Mouse (Mus musculus): ENCODE data around the gene Nfix. TPM values are rescaled to one million over a fixed set of nuclear protein-coding genes. Genes with fewer than 3 reads are reported as not detected.

Gene Nfix
- total and polyA plus RNA-seq, 2 experiments from 2014 or later, result 53.7 to 62.5 TPM

DNA sequence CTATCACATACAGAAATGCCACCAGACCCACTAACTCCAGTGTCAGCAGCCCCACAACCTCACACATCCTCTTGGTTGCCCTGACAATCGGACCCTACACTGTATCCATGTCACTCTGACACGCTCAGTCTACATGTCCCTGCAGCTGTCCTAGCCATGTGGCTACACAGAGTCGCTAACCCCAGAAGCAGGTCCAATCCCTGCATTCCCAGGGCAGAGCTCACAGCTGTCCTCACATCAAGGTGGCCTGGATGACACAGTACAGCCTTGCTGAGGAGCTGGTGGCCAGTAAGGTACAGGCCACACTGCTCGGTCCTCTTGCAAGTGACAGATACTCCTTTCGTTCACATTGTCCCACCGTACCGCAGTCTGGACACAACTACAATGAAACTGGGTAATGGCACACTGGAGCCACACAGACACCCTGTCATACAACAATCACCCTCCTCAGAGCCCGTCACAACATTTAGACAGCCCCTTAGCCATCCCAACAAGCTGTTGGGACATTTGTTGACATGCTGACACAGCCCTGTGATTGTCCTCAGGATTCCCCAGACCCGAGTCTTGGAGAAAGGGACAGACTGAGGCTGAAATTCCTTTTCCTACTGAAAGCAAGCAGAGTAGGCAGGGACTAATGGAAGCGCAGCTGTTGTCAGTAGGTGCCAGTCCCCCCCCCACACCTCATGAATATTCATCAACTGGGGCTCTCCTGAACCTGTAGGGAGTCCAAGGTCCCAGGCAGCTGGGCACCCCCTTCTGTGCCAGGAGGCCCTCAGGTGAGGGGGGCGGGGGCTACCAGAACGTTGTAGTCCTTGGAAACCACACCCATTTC is 9.2 kb upstream of the Nfix start:
- no peak overlapping the region for H3K9ac ChIP-seq (replicated peaks; ENCODE audit: low read length, poor library complexity, severe bottlenecking)
- ATAC-seq (ENCODE audit: low FRiP score) (no peak), DNase-seq (ENCODE audit: low spot score) (no peak)
- H3K4me1 ChIP-seq (ENCODE audit: insufficient read depth, low read length), result no peaks in the 10 kb centered on the region
- 56% methylated on average over 12 of the region's 12 CpGs for WGBS
- H3K27ac ChIP-seq (ENCODE audit: low read depth, low read length), result no peak overlapping the region
- H3K27me3 ChIP-seq (ENCODE audit: insufficient read depth, low read length), result 0 out of 2 replicates have a peak, but pooled peaks cover 3% of the 10 kb centered on the region
- H3K9me3 ChIP-seq (ENCODE audit: low read length), result no peaks in the 10 kb centered on the region
- no peak overlapping the region for H3K4me3 ChIP-seq (ENCODE audit: low read depth, low read length)
- H3K36me3 ChIP-seq (ENCODE audit: insufficient read depth, low read length), result no peaks in the 10 kb centered on the region
- H3K4me2 ChIP-seq (ENCODE audit: low read depth, low read length, poor library complexity, severe bottlenecking), result no peak overlapping the region
- TF ChIP-seq CTCF (IDR thresholded peaks at IDR 0.05), result no peak

DNA sequence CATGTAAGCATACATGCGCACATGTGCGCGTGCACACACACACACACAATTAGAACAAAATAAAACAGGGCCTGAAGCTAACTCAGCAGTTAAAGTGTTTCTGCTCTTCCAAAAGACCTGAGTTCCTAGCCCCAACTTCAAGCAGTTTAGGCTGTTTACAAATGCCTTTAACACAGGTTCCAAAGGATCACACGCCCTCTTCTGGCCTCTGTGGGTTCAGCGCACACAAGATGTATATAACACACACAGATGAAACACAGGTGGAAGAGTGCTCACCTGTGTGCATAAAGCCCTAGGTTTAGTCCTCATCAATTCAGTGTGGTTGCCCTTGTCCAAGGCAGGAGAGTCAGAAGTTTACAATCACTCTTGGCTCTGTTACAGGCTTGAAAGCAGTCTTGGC is 5.9 kb upstream of the Nfix start:
- TF ChIP-seq CTCF (IDR thresholded peaks at IDR 0.05), result no peak; the same call in 1 of the 2 replicates
- 96% methylated on average over 5 of the region's 5 CpGs for WGBS
- Histone ChIP-seq H3K4me1 (ENCODE audit: insufficient read depth, low read length) (no peaks in the 10 kb centered on the region), H3K9me3 (ENCODE audit: low read length) (no peaks in the 10 kb centered on the region), H3K36me3 (ENCODE audit: insufficient read depth, low read length) (no peaks in the 10 kb centered on the region), H3K9ac (replicated peaks; ENCODE audit: low read length, poor library complexity, severe bottlenecking) (no peak overlapping the region), H3K27me3 (ENCODE audit: insufficient read depth, low read length) (peaks cover 14% of the 10 kb centered on the region; the same call in 1 of the 2 replicates), H3K27ac (ENCODE audit: low read depth, low read length) (no peak overlapping the region), H3K4me2 (ENCODE audit: low read depth, low read length, poor library complexity, severe bottlenecking) (no peak overlapping the region), H3K4me3 (ENCODE audit: low read depth, low read length) (no peak overlapping the region)
- DNase-seq (ENCODE audit: low spot score) (no peak), ATAC-seq (ENCODE audit: low FRiP score) (no peak)

DNA sequence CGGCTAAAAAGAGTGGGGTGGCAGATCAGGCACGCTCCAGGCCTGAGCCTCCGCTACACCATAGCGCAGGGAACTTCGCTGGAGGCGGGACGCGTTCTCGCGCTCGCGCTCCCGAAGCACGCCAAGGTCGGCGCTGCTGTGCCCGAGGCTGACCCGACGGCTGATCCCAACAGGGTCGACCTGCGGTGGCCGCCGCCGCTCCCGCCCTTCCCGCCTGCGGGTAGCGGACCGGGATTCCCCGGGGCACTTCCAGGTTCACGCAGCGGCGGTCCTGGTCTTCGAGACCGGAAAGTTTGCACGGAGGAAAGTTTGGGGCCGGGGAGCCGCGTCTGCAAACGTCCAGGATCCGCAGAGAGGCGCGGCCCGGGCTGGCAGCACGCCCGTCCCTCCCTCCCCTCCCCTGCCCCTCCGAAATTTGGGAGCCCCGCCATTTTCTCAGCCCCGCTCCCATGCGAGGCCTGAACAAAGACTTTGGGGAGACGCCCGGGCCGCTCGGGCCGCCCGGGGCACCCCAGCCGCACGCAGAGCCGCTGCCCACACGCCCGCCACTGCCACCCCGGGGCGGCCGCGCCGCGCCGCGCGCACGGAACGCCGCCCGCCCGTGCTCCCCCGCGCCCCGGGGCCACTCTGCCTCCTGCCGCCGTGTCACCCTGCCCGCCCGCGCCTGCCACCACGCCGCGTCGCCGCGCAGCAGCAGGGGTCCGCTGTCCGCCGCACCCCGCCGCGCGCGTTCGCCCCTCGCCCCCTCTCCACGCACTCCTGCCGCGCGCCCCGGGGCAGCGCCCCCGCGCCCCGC is 810 bp downstream of the Nfix start:
- DNase-seq (ENCODE audit: low spot score), result peak; percentile 54
- H3K4me1 ChIP-seq (ENCODE audit: insufficient read depth, low read length), result no peaks in the 10 kb centered on the region
- H3K4me2 ChIP-seq (ENCODE audit: low read depth, low read length, poor library complexity, severe bottlenecking), result peak overlapping the region; percentile 99
- H3K27ac ChIP-seq (ENCODE audit: low read depth, low read length), result peak overlapping the region; percentile 74
- no peak for TF ChIP-seq CTCF (IDR thresholded peaks at IDR 0.05)
- peak overlapping the region; percentile 69 for H3K4me3 ChIP-seq (ENCODE audit: low read depth, low read length)
- peak overlapping the region; percentile 78 for H3K9ac ChIP-seq (replicated peaks; ENCODE audit: low read length, poor library complexity, severe bottlenecking)
- ATAC-seq (ENCODE audit: low FRiP score), result no peak
- under 1% methylated on average over 68 of the region's 108 CpGs for WGBS
- no peaks in the 10 kb centered on the region for H3K36me3 ChIP-seq (ENCODE audit: insufficient read depth, low read length)
- H3K9me3 ChIP-seq (ENCODE audit: low read length), result no peaks in the 10 kb centered on the region
- peaks cover 38% of the 10 kb centered on the region for H3K27me3 ChIP-seq (ENCODE audit: insufficient read depth, low read length)

DNA sequence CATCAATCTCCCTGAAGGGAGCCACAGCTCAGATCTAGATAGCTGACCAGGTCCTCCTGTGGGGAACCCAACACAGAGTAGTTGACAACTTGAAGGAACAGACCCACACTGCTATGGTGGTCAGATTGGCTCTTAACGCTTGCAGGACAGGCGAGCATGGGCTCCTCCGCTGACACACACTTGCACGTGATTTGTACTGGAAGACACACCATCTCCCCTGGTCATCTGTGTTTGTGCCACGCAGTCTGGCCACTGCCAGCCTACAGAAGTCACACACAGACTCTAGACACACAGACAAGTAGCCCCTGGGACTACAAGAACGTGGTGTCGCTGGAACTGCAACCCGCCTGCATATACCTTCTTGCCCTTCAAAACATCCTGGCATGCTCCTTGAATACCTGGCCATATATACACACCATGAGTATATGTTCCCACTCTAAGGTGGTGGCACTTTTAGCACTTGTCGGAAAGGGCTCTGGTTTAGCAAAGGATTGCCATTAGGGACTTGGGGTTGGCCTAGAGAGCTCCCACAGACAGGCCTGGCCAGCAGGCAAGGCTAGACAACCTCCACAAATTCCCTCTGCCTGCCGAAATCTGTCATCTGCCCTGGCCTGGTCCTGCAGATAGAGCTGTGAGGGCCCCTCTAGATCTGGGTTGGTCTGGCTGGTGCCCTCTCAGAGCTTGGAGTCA is 1.6 kb downstream of the Nfix start:
- Histone ChIP-seq H3K27me3 (ENCODE audit: insufficient read depth, low read length) (peaks cover 41% of the 10 kb centered on the region), H3K4me3 (ENCODE audit: low read depth, low read length) (peak overlapping the region; percentile 69), H3K27ac (ENCODE audit: low read depth, low read length) (peak overlapping the region; percentile 74), H3K4me1 (ENCODE audit: insufficient read depth, low read length) (no peaks in the 10 kb centered on the region), H3K9me3 (ENCODE audit: low read length) (no peaks in the 10 kb centered on the region), H3K9ac (replicated peaks; ENCODE audit: low read length, poor library complexity, severe bottlenecking) (peak overlapping the region; percentile 78), H3K4me2 (ENCODE audit: low read depth, low read length, poor library complexity, severe bottlenecking) (peak overlapping the region; percentile 99), H3K36me3 (ENCODE audit: insufficient read depth, low read length) (no peaks in the 10 kb centered on the region)
- no peak for DNase-seq (ENCODE audit: low spot score)
- ATAC-seq (ENCODE audit: low FRiP score), result no peak
- 52% methylated on average over 10 of the region's 10 CpGs for WGBS
- no peak for TF ChIP-seq CTCF (IDR thresholded peaks at IDR 0.05)

DNA sequence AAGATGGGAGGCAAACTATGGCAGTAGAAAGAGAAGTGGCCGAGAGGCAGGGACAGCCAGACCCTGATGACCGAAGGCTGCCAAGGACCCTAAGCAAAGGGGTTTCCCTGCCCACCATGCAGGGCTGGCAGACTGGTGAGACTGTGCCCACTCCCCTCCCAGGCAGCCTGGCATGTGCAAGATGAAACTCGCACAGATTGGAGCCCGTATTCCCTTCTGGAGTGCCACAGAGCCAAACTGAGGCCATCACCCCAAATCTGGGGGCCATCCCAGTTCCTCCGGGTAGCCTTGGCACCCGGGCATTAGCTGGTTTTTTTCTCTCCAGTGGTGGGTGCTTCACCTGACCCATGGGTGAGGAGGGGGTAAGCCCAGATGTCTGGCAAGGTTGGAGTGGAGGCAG is 2.2 kb downstream of the Nfix start:
- H3K36me3 ChIP-seq (ENCODE audit: insufficient read depth, low read length), result no peaks in the 10 kb centered on the region
- DNase-seq (ENCODE audit: low spot score) (peak; percentile 58), ATAC-seq (ENCODE audit: low FRiP score) (no peak)
- H3K27me3 ChIP-seq (ENCODE audit: insufficient read depth, low read length), result peaks cover 42% of the 10 kb centered on the region
- peak overlapping the region; percentile 38 for H3K27ac ChIP-seq (ENCODE audit: low read depth, low read length)
- TF ChIP-seq CTCF (IDR thresholded peaks at IDR 0.05), result no peak
- no peak overlapping the region for H3K4me3 ChIP-seq (ENCODE audit: low read depth, low read length)
- 0 out of 2 replicates have a peak overlapping the region, but pooled peaks have one; percentile 15 for H3K4me2 ChIP-seq (ENCODE audit: low read depth, low read length, poor library complexity, severe bottlenecking)
- WGBS, result 73% methylated on average over 6 of the region's 6 CpGs
- no peak overlapping the region for H3K9ac ChIP-seq (replicated peaks; ENCODE audit: low read length, poor library complexity, severe bottlenecking)
- H3K9me3 ChIP-seq (ENCODE audit: low read length), result no peaks in the 10 kb centered on the region
- H3K4me1 ChIP-seq (ENCODE audit: insufficient read depth, low read length), result no peaks in the 10 kb centered on the region
